Mouse (Mus musculus): ENCODE data around the gene Myo1c.

Gene Myo1c

DNA sequence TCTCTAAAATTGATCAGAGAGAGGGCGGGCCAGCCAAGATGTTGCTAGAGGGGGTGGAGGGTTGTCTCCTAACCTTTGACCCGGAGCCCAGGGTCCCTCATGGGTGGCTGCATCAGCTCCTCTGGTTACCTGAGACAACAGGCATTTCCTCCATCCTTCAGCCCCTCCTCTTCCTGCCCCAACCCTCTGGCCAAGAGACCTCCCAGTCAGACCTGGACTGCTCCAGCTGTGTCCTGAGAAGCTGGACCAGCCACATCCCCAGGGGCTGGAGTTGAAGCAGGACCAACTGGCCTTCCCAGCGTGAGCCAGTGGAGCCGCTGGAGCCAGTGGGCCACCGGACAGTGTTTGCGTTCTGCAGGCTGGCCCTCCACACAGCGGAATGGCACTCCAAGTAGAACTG lies at the start of gene Myo1c:
Myo1c (plus strand) TSS at position 194 of the 400 bp plus-strand sequence.
- in situ Hi-C loops (cut with MseI, MboI) = no loop called here

DNA sequence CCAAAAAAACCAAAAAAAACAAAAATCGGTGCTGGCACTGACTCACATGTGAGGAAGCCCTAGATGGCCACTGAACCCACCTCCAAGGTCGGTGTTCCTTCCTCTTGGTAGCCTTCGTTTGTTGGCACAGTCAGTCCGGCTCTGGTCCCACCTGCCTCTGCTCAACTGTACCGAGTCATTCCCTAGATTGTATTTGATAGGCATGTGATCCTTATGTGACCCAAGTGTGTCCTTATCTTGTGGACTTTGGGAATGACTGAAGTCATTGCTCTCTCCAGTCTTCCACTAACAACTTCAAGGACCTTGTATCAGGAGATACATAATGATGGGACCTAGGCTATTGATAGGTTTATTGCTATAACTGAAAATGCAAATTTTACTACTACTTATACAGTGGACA lies 45.5 kb upstream of the Myo1c start:
- in situ Hi-C loops (cut with MseI, MboI) = no loop called here

- in situ Hi-C loops (cut with MseI, MboI) = no loop called here
These were observed 45.0 kb upstream of the Myo1c start for GRCm38 (mm10) chr11:75605318-75605717.

DNA sequence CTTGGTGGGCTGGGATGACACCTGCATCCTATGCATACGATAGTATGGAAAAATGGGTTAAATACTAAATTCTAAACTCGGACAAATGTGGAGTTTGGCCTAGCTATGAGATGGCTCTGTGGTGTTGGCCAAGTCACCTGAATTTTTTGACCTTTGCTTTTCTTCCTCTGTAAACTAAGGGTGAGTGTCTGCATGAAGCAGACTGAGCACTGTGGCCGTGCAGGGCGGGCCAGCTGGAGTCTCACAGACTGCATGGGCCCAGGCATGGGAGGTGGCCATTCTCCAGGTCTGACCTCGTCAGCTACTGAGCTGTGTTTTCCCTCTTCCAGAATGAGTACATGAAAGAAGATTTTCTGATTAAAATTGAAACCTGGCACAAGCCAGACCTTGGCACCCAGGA lies 41.5 kb upstream of the Myo1c start:
- in situ Hi-C loops (cut with MseI, MboI) = no loop called here

GRCm38 (mm10) chr11:75610021-75610420 lies 40.3 kb upstream of the Myo1c start:
- in situ Hi-C loops (cut with MseI, MboI) = no loop called here

DNA sequence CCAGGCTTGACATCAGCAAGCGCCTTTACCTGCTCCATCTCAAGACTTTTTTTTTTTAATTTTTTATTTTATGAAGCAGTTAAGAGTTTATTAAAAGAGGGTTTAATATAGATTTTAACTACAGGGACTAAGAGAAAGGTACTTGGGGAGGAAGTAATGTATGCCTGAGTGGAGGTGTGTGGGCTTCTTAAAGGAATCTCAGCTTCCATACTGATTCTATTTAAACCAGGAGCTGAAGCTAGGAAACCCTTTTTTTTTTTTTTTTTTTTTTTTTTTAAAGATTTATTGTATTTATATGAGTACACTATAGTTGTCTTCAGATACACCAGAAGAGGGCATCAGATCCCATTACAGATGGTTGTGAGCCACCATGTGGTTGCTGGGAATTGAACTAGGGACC lies 35.5 kb upstream of the Myo1c start:
- in situ Hi-C loops (cut with MseI, MboI) = no loop called here

- in situ Hi-C loops (cut with MseI, MboI) = no loop called here
These were observed 34.7 kb upstream of the Myo1c start for GRCm38 (mm10) chr11:75615556-75615955.

- in situ Hi-C loops (cut with MseI, MboI) = no loop called here
These were observed 31.2 kb upstream of the Myo1c start for GRCm38 (mm10) chr11:75619133-75619532.

DNA sequence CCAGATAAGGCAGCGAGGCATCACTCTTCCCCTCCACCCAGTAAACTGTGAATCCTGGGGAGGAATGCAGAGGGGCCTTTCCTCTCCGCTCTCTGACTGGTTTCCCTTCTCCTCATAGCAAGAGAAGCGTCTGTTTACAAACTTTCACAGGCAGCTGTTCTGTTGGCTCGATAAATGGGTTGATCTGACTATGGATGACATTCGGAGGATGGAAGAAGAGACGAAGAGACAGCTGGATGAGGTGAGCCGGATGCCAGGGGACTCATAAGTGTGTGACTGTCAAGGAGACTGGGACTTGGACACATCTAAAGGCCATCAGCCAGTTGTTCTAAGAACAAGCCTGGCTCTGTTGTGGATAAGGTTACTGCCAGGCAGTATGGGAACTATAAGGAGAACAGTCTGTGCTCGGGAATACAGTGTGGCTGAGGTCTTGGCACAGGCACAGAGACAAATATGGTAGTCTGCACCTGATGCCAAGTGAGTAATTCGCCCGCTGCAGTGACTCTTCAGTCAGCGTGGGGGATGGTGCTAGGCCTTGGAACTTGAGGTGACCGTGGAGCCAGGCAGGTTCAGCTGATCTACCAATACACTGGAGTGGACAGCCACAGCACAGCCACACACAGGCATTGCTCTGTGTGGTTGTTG lies 30.0 kb upstream of the Myo1c start:
- in situ Hi-C loops (cut with MseI, MboI) = no loop called here

DNA sequence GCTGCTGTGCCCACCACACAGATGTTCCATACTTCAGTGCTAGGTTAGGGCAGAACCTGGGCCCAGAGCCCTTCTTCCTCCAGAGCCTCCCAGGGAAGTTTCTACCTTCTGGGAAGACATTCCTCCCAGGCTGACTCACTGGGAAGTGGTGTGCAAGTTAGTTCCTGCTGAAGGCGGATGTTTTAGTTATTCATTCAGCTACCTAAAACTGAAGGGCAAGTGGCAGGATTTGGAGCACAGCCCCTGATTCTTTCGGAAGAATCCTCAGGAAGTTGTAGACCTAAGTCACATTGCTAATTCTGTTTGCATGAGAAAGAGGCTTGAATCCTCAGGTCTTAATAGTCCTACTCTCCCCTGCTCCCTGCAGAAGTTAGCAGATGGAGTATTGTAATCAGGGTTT lies 28.9 kb upstream of the Myo1c start:
- in situ Hi-C loops (cut with MseI, MboI) = no loop called here

DNA sequence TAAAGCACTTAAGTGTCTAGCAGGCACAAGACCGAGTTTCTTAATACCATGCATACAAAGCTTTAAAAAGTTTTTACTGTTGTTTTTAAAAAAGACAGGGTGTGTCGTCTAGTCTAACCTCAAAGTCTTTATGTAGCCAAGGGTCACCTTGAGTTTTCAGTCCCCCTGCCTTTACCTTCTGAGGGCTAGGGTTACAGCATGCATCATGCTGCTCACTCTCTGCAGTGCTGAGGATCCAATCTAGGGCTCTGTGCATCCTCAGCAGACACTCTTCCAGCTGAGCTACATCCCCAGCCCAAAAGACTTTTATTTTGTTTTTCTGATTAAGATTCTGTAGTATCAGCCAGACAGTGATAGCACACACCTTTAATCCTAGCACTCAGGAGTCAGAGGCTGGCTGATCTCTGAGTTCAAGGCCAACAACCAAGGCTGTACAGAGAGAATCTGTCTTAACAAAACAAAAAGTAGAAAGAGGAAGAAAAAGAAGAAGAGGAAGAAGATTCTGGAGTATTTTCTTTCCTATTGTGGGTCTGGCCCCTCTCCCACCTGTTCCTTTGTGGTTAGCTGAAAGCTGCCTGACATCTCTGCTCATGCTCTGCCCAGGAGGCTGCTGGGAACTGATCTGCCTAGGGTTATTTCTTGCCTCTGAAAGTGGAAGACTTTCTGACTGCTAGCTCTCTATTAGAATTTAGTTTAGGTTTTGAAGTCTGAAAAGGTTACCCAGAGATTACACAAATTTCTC lies 27.5 kb upstream of the Myo1c start:
- in situ Hi-C loops (cut with MseI, MboI) = no loop called here

DNA sequence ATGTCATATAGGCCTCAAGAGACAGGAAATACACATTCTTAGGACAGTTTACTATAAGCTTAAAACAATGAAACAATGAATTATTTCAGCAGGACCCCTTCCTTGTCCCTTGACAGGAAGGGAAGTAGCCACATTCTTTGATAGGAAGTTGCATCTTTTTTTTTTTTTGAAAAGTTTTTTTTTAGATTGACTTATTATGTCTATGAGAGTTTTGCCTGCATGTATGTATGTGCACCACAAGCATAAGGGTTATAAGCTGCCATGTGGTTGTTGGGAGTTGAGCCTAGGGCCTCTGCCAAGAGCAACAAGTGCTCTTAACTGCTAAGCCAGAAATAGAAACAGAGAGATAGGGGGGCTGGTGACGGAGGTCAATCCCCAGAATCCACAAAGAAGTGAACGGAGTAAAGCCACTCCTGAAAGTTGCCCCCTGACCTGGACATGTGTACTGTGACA lies 26.2 kb upstream of the Myo1c start:
- in situ Hi-C loops (cut with MseI, MboI) = no loop called here

GRCm38 (mm10) chr11:75625820-75626219 lies 24.5 kb upstream of the Myo1c start:
- in situ Hi-C loops (cut with MseI, MboI) = no loop called here

DNA sequence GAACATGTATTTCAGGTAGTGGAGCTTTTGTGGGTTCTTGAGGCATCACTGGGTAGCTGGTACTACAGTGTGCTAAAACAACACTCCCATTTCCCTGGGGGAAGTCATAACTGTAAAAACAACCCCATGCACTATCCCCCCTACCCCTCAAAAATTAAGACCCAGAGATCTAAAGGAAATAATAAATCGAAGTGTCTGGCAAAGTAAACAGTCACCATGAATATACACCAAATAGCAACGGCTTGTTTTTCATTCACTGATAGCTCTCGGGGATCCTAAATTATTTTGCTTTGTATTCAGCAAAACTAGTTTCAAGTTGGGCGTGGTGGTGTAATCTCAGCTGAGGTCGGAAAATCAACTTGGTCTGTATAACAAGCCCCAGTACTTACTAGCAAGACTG lies 20.2 kb upstream of the Myo1c start:
- in situ Hi-C loops (cut with MseI, MboI) = no loop called here

DNA sequence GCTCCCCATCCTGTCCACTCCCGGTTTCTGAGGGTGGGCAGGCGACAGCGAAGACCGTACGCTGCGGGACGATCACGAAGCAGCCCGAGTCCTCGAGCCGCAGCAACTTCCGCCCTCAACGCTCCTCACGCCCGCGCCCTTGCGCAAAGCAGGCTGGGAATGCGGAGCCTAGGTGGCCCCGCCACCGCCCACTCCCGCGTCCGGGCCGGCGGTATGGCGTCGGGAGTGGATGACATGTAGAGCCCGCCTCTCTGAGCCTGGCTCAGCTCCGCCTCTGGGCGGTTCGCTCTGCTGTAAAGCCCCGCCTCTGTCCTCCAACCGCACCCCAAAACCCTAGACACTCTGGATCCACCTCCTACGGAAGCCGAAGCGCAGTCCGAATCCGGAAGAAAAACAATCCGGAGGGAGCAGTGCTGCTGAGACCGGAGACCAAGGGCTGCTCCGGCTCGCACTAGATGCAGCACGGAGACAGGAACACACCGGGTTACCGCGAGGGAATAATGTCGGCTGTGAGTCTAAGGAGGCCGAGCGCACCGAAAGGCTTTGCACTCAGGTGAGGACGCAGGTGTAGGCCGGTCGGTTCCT lies 19.6 kb upstream of the Myo1c start, which contains the start of gene Inpp5k:
Inpp5k (plus strand) TSS at position 344 of the 585 bp plus-strand sequence.
- in situ Hi-C loops (cut with MseI, MboI) = no loop called here

GRCm38 (mm10) chr11:75631561-75632225 lies 18.6 kb upstream of the Myo1c start:
- in situ Hi-C loops (cut with MseI, MboI) = no loop called here

- in situ Hi-C loops (cut with MseI, MboI) = no loop called here
These were observed 17.4 kb upstream of the Myo1c start for GRCm38 (mm10) chr11:75632921-75633320.

GRCm38 (mm10) chr11:75634801-75635200 lies 15.5 kb upstream of the Myo1c start:
- in situ Hi-C loops (cut with MseI, MboI) = no loop called here

GRCm38 (mm10) chr11:75635315-75635714 lies 15.0 kb upstream of the Myo1c start:
- in situ Hi-C loops (cut with MseI, MboI) = no loop called here

DNA sequence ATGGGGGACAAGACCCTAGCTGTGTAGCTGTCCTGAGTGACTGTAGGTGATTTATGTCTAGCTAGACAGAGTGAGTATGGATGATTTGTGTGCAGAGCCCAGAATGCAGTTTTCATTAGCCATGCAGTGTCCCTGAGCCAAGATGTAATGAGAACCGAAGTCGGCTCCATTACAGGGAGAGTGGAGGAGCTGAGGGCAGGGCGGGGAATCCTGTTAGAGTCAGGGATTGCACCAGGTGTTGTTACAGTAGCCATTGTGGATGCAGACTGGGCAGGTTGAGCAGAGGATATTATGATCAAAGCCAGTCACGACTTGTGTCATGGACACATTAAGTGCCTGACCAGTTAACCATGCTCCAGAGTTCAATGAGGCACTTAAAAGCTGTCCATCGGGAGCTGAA lies 7.0 kb upstream of the Myo1c start:
- in situ Hi-C loops (cut with MseI, MboI) = no loop called here

DNA sequence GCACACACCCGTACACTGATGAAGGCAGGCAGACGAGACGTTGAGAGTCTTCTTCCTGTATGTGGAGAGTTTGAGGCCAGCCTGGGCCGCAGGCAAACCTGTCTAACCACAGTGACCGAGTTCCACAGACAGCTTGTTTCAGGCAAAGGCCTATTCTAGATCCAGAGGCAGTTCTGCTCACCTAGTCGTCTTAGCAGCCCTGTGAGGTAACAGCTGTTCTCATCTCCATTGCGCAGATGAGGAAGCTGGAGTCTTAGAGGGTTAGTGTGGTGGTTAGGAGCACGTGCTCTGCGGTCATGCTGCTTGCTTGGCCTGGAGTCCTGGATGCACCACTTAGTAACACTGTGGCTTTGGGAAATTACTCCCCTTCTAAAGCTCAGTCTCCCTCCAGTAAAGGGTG lies 5.6 kb upstream of the Myo1c start:
- in situ Hi-C loops (cut with MseI, MboI) = no loop called here

DNA sequence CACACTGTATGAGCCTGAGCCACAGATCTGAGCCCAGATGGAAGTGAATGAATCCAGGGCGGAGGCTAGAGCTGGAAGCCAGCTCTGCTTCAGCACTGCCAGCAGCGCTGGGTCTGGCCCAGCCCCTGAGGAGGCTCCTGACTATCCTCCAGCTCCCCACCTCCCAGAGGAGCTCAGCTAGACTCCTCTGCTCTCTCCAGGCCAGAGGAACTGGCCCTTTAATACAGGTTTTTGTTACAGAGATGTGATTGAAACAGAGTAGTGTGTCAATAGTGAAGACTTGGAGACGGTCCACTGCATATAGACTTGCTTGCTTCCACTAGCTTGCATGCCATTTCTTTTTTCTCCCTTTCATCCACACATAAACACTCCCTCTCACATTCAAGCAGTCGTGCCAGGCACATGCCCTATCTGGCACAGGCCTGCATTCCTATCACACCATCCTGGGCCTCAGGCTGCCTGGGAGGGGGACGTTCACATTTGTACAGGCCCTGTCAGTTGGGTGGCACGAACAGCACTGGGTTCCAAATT lies 2.6 kb upstream of the Myo1c start:
- in situ Hi-C loops (cut with MseI, MboI) = no loop called here
